Mouse (Mus musculus): ENCODE results near the gene Slc44a2. TPM values are rescaled to one million over a fixed set of nuclear protein-coding genes. Genes with fewer than 3 reads are reported as not detected.

Gene Slc44a2
- polyA plus RNA-seq, 1 experiment: 271 TPM

- WGBS: 91% methylated on average over 10 of the region's 10 CpGs
- no peak overlapping the region for H3K4me3 ChIP-seq (replicated peaks; ENCODE audit: extremely low read depth, low read depth, low read length)
- DNase-seq: no peak
- TF ChIP-seq POLR2A (IDR thresholded peaks at IDR 0.05; ENCODE audit: borderline replicate concordance, extremely low read depth, low read depth, low read length) (no peak), CTCF (IDR thresholded peaks at IDR 0.05; ENCODE audit: insufficient read depth, low read length) (no peak)
- no peaks in the 10 kb centered on the region for H3K4me1 ChIP-seq (ENCODE audit: control insufficient read depth, insufficient read depth, low read length)
These were observed 72.2 kb downstream of the Slc44a2 start for GRCm38 (mm10) chr9:21392646-21393175.

DNA sequence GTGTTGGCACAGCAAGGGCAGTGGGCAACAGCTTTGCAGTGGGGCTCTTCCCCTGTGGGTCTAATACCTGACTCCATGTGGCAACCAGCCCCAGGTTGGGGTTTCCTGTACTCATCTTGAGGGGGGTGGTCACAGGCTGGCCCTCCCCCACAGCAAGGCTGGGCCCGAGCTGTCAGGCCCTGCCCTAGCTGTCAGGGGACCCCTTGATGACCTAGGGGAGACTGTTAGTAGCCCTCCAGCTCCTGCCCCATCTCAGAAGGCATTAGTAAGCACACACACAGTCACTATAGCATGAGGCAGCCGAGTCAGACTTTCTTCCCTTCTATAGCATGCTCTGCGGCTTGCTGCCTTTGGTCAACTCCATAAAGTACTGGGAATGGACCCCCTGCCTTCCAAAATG lies 75.2 kb downstream of the Slc44a2 start:
- no peak for DNase-seq
- TF ChIP-seq POLR2A (IDR thresholded peaks at IDR 0.05; ENCODE audit: borderline replicate concordance, extremely low read depth, low read depth, low read length): no peak
- TF ChIP-seq CTCF (IDR thresholded peaks at IDR 0.05; ENCODE audit: insufficient read depth, low read length): no peak
- Histone ChIP-seq H3K4me3 (replicated peaks; ENCODE audit: extremely low read depth, low read depth, low read length) (no peak overlapping the region), H3K4me1 (ENCODE audit: control insufficient read depth, insufficient read depth, low read length) (no peaks in the 10 kb centered on the region)
- 85% methylated on average over 3 of the region's 3 CpGs for WGBS

DNA sequence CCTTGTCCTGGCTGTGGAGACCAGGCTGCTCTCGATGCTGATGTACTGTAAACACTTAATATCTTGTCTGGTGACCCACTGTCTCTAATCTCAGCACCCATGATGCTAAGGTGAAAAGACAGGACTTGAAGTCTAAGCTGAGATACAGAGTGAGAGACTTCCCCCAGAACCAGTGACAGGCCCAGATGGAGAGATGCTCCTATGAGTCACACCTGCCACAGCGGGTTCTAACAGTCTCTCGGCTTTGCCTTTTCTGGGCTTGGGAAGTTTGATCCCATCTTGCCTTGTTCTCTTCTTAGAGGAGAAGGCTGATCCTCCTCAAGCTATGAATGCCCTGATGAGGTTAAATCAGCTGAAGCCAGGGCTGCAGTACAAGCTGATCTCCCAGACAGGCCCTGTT lies 76.7 kb downstream of the Slc44a2 start:
- no peak overlapping the region for H3K4me3 ChIP-seq (replicated peaks; ENCODE audit: extremely low read depth, low read depth, low read length)
- WGBS: 97% methylated on average over 3 of the region's 3 CpGs
- H3K4me1 ChIP-seq (ENCODE audit: control insufficient read depth, insufficient read depth, low read length): no peaks in the 10 kb centered on the region
- TF ChIP-seq POLR2A (IDR thresholded peaks at IDR 0.05; ENCODE audit: borderline replicate concordance, extremely low read depth, low read depth, low read length) (no peak), CTCF (IDR thresholded peaks at IDR 0.05; ENCODE audit: insufficient read depth, low read length) (no peak)
- no peak for DNase-seq

- TF ChIP-seq POLR2A (IDR thresholded peaks at IDR 0.05; ENCODE audit: borderline replicate concordance, extremely low read depth, low read depth, low read length): no peak
- no peak for TF ChIP-seq CTCF (IDR thresholded peaks at IDR 0.05; ENCODE audit: insufficient read depth, low read length)
- H3K4me3 ChIP-seq (replicated peaks; ENCODE audit: extremely low read depth, low read depth, low read length): no peak overlapping the region
- DNase-seq: no peak
- H3K4me1 ChIP-seq (ENCODE audit: control insufficient read depth, insufficient read depth, low read length): no peaks in the 10 kb centered on the region
- 92% methylated on average over 9 of the region's 9 CpGs for WGBS
These were observed 80.5 kb downstream of the Slc44a2 start for GRCm38 (mm10) chr9:21401042-21401441.

- TF ChIP-seq CTCF (IDR thresholded peaks at IDR 0.05; ENCODE audit: insufficient read depth, low read length) (no peak), POLR2A (IDR thresholded peaks at IDR 0.05; ENCODE audit: borderline replicate concordance, extremely low read depth, low read depth, low read length) (no peak)
- WGBS: 81% methylated on average over 11 of the region's 11 CpGs
These were observed 82.3 kb downstream of the Slc44a2 start for GRCm38 (mm10) chr9:21402764-21403253.

DNA sequence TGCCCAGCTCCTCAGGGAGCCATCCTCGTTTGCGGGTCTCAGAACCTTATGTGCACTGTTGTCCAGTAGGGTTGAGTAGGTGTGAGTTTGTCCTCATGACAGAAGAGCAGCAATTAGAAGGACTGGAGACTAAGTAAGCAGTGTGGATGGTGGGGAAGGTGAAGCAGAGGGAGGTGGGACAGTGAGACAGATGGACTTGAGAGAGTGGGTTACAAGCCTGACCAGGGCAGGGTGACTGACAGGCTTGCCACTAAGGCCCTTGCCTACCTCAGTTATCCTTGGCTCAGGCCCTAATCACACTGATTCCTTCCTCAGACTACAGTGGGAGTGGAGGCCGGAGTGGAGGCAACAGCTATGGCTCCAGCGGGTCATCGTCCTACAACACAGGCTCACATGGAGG lies 83.2 kb downstream of the Slc44a2 start:
- Histone ChIP-seq H3K4me1 (ENCODE audit: control insufficient read depth, insufficient read depth, low read length) (no peaks in the 10 kb centered on the region), H3K4me3 (replicated peaks; ENCODE audit: extremely low read depth, low read depth, low read length) (no peak overlapping the region)
- no peak for TF ChIP-seq POLR2A (IDR thresholded peaks at IDR 0.05; ENCODE audit: borderline replicate concordance, extremely low read depth, low read depth, low read length)
- no peak for TF ChIP-seq CTCF (IDR thresholded peaks at IDR 0.05; ENCODE audit: insufficient read depth, low read length)
- DNase-seq: no peak
- 94% methylated on average over 5 of the region's 5 CpGs for WGBS

More at GRCm38 (mm10) chr9:21402764-21403253, 82.3 kb downstream of the Slc44a2 start:
- Histone ChIP-seq H3K4me3 (replicated peaks; ENCODE audit: extremely low read depth, low read depth, low read length) (no peak overlapping the region), H3K4me1 (ENCODE audit: control insufficient read depth, insufficient read depth, low read length) (no peaks in the 10 kb centered on the region)
- DNase-seq: no peak

Other genes starting within 250 kb of the Slc44a2 start
- gene Gm49373, start 247.6 kb upstream of the Slc44a2 start, polyA plus RNA-seq (2012; rRNA removed): 0.17 and 0.37 TPM in 2 replicates
- gene Fdx1l, start 247.1 kb upstream of the Slc44a2 start, polyA plus RNA-seq (2012; rRNA removed): 43.1 and 46.7 TPM in 2 replicates
- gene Gm38431, start 228.7 kb upstream of the Slc44a2 start, polyA plus RNA-seq (2012; rRNA removed): 3.0 and 9.7 TPM in 2 replicates
- 61.9 and 63.4 TPM in 2 replicates for gene Raver1, start 228.7 kb upstream of the Slc44a2 start, polyA plus RNA-seq (2012; rRNA removed)
- 33.7 and 34.3 TPM in 2 replicates for gene Tyk2, start 189.5 kb upstream of the Slc44a2 start, polyA plus RNA-seq (2012; rRNA removed)
- gene Cdc37, start 170.7 kb upstream of the Slc44a2 start, polyA plus RNA-seq (2012; rRNA removed): 49.3 and 65.5 TPM in 2 replicates
- gene Pde4a, start 155.0 kb upstream of the Slc44a2 start, polyA plus RNA-seq (2012; rRNA removed): 13.1 and 13.8 TPM in 2 replicates
- gene Keap1, start 81.3 kb upstream of the Slc44a2 start, polyA plus RNA-seq (2012; rRNA removed): 81.2 and 88.3 TPM in 2 replicates
- gene S1pr5, start 72.3 kb upstream of the Slc44a2 start, polyA plus RNA-seq (2012; rRNA removed): 9.7 and 11.3 TPM in 2 replicates
- gene Atg4d, start 55.4 kb upstream of the Slc44a2 start, polyA plus RNA-seq (2012; rRNA removed): 31.9 and 36.8 TPM in 2 replicates
- gene Kri1, start 32.7 kb upstream of the Slc44a2 start, polyA plus RNA-seq (2012; rRNA removed): 16.9 and 21.5 TPM in 2 replicates
- 33.5 and 34.7 TPM in 2 replicates for gene Cdkn2d, start 29.3 kb upstream of the Slc44a2 start, polyA plus RNA-seq (2012; rRNA removed)
- gene Ap1m2, start 8.4 kb upstream of the Slc44a2 start, polyA plus RNA-seq (2012; rRNA removed): 21.4 and 33.9 TPM in 2 replicates
- gene Ilf3, start 47.2 kb downstream of the Slc44a2 start, polyA plus RNA-seq (2012; rRNA removed): 31.8 and 35.2 TPM in 2 replicates
- 27.7 and 29.5 TPM in 2 replicates for gene Qtrt1, start 91.1 kb downstream of the Slc44a2 start, polyA plus RNA-seq (2012; rRNA removed)
- 174 and 207 TPM in 2 replicates for gene Dnm2, start 104.2 kb downstream of the Slc44a2 start, polyA plus RNA-seq (2012; rRNA removed)
- 26.5 and 28.4 TPM in 2 replicates for gene Tmed1, start 189.6 kb downstream of the Slc44a2 start, polyA plus RNA-seq (2012; rRNA removed)
- 7.8 and 11.3 TPM in 2 replicates for gene AB124611, start 205.5 kb downstream of the Slc44a2 start, polyA plus RNA-seq (2012; rRNA removed)
- 73.3 and 85.3 TPM in 2 replicates for gene Carm1, start 226.2 kb downstream of the Slc44a2 start, polyA plus RNA-seq (2012; rRNA removed)